Mouse (Mus musculus): ENCODE measurements around the gene Adamtsl3. TPM values are rescaled to one million over a fixed set of nuclear protein-coding genes. Genes with fewer than 3 reads are reported as not detected.

The Adamtsl3 gene
- polyA plus RNA-seq, 1 experiment from 2014 or later = 0.64 TPM

- Histone ChIP-seq H3K27ac (ENCODE audit: low read length) (no peak overlapping the region), H3K9me3 (replicated peaks; ENCODE audit: control insufficient read depth, low read length, poor library complexity, severe bottlenecking) (no peaks in the 10 kb centered on the region), H3K27me3 (ENCODE audit: control insufficient read depth, insufficient read depth, low read depth, low read length) (no peaks in the 10 kb centered on the region), H3K9ac (ENCODE audit: low read depth, low read length) (no peak overlapping the region), H3K4me3 (ENCODE audit: low read depth, low read length) (no peak overlapping the region), H3K36me3 (ENCODE audit: control insufficient read depth, insufficient read depth, low read length) (no peaks in the 10 kb centered on the region), H3K4me1 (ENCODE audit: control insufficient read depth, insufficient read depth, low read length) (no peaks in the 10 kb centered on the region), H3K4me2 (ENCODE audit: low read length) (no peak overlapping the region)
- ATAC-seq = no peak
- WGBS = 83% methylated on average over 2 of the region's 2 CpGs
These were observed 11.2 kb downstream of the Adamtsl3 start for GRCm38 (mm10) chr7:82346706-82347105.

- no peak overlapping the region for H3K9ac ChIP-seq (ENCODE audit: low read depth, low read length)
- no peaks in the 10 kb centered on the region for H3K36me3 ChIP-seq (ENCODE audit: control insufficient read depth, insufficient read depth, low read length)
- H3K4me3 ChIP-seq (ENCODE audit: low read depth, low read length) = no peak overlapping the region
- H3K9me3 ChIP-seq (replicated peaks; ENCODE audit: control insufficient read depth, low read length, poor library complexity, severe bottlenecking) = no peaks in the 10 kb centered on the region
- no peak overlapping the region for H3K4me2 ChIP-seq (ENCODE audit: low read length)
- no peaks in the 10 kb centered on the region for H3K4me1 ChIP-seq (ENCODE audit: control insufficient read depth, insufficient read depth, low read length)
- no peak overlapping the region for H3K27ac ChIP-seq (ENCODE audit: low read length)
- no peak for ATAC-seq
- H3K27me3 ChIP-seq (ENCODE audit: control insufficient read depth, insufficient read depth, low read depth, low read length) = no peaks in the 10 kb centered on the region
- 89% methylated on average over 7 of the region's 7 CpGs for WGBS
These were observed 14.3 kb downstream of the Adamtsl3 start for GRCm38 (mm10) chr7:82349796-82350195.

GRCm38 (mm10) chr7:82350421-82350820, 14.9 kb downstream of the Adamtsl3 start:
- Histone ChIP-seq H3K36me3 (ENCODE audit: control insufficient read depth, insufficient read depth, low read length) (no peaks in the 10 kb centered on the region), H3K9ac (ENCODE audit: low read depth, low read length) (no peak overlapping the region), H3K9me3 (replicated peaks; ENCODE audit: control insufficient read depth, low read length, poor library complexity, severe bottlenecking) (no peaks in the 10 kb centered on the region), H3K27ac (ENCODE audit: low read length) (no peak overlapping the region), H3K4me2 (ENCODE audit: low read length) (no peak overlapping the region), H3K4me1 (ENCODE audit: control insufficient read depth, insufficient read depth, low read length) (no peaks in the 10 kb centered on the region), H3K27me3 (ENCODE audit: control insufficient read depth, insufficient read depth, low read depth, low read length) (no peaks in the 10 kb centered on the region), H3K4me3 (ENCODE audit: low read depth, low read length) (no peak overlapping the region)
- no peak for ATAC-seq
- 83% methylated on average over 3 of the region's 3 CpGs for WGBS

- 90% methylated on average over 5 of the region's 5 CpGs for WGBS
- H3K9ac ChIP-seq (ENCODE audit: low read depth, low read length) = no peak overlapping the region
- no peak overlapping the region for H3K4me3 ChIP-seq (ENCODE audit: low read depth, low read length)
- no peaks in the 10 kb centered on the region for H3K36me3 ChIP-seq (ENCODE audit: control insufficient read depth, insufficient read depth, low read length)
- H3K4me1 ChIP-seq (ENCODE audit: control insufficient read depth, insufficient read depth, low read length) = no peaks in the 10 kb centered on the region
- ATAC-seq = no peak
- no peak overlapping the region for H3K4me2 ChIP-seq (ENCODE audit: low read length)
- no peaks in the 10 kb centered on the region for H3K9me3 ChIP-seq (replicated peaks; ENCODE audit: control insufficient read depth, low read length, poor library complexity, severe bottlenecking)
- no peak overlapping the region for H3K27ac ChIP-seq (ENCODE audit: low read length)
- H3K27me3 ChIP-seq (ENCODE audit: control insufficient read depth, insufficient read depth, low read depth, low read length) = no peaks in the 10 kb centered on the region
These were observed 23.7 kb downstream of the Adamtsl3 start for GRCm38 (mm10) chr7:82359146-82359545.

GRCm38 (mm10) chr7:82359674-82360073, 24.2 kb downstream of the Adamtsl3 start:
- H3K27ac ChIP-seq (ENCODE audit: low read length) = no peak overlapping the region
- no peak overlapping the region for H3K4me2 ChIP-seq (ENCODE audit: low read length)
- H3K4me1 ChIP-seq (ENCODE audit: control insufficient read depth, insufficient read depth, low read length) = no peaks in the 10 kb centered on the region
- no peak overlapping the region for H3K9ac ChIP-seq (ENCODE audit: low read depth, low read length)
- H3K27me3 ChIP-seq (ENCODE audit: control insufficient read depth, insufficient read depth, low read depth, low read length) = no peaks in the 10 kb centered on the region
- no peaks in the 10 kb centered on the region for H3K9me3 ChIP-seq (replicated peaks; ENCODE audit: control insufficient read depth, low read length, poor library complexity, severe bottlenecking)
- H3K4me3 ChIP-seq (ENCODE audit: low read depth, low read length) = no peak overlapping the region
- no peaks in the 10 kb centered on the region for H3K36me3 ChIP-seq (ENCODE audit: control insufficient read depth, insufficient read depth, low read length)
- ATAC-seq = no peak
- WGBS = 55% methylated on average over 5 of the region's 5 CpGs

GRCm38 (mm10) chr7:82360186-82360585, 24.7 kb downstream of the Adamtsl3 start:
- H3K9ac ChIP-seq (ENCODE audit: low read depth, low read length) = no peak overlapping the region
- H3K4me1 ChIP-seq (ENCODE audit: control insufficient read depth, insufficient read depth, low read length) = no peaks in the 10 kb centered on the region
- H3K4me2 ChIP-seq (ENCODE audit: low read length) = no peak overlapping the region
- no peaks in the 10 kb centered on the region for H3K9me3 ChIP-seq (replicated peaks; ENCODE audit: control insufficient read depth, low read length, poor library complexity, severe bottlenecking)
- no peak overlapping the region for H3K4me3 ChIP-seq (ENCODE audit: low read depth, low read length)
- no peak for ATAC-seq
- no peak overlapping the region for H3K27ac ChIP-seq (ENCODE audit: low read length)
- WGBS = 88% methylated on average over 4 of the region's 4 CpGs
- no peaks in the 10 kb centered on the region for H3K27me3 ChIP-seq (ENCODE audit: control insufficient read depth, insufficient read depth, low read depth, low read length)
- no peaks in the 10 kb centered on the region for H3K36me3 ChIP-seq (ENCODE audit: control insufficient read depth, insufficient read depth, low read length)

- H3K9me3 ChIP-seq (replicated peaks; ENCODE audit: control insufficient read depth, low read length, poor library complexity, severe bottlenecking) = no peaks in the 10 kb centered on the region
- H3K27ac ChIP-seq (ENCODE audit: low read length) = no peak overlapping the region
- no peak overlapping the region for H3K4me2 ChIP-seq (ENCODE audit: low read length)
- WGBS = 85% methylated on average over 5 of the region's 5 CpGs
- no peaks in the 10 kb centered on the region for H3K4me1 ChIP-seq (ENCODE audit: control insufficient read depth, insufficient read depth, low read length)
- H3K27me3 ChIP-seq (ENCODE audit: control insufficient read depth, insufficient read depth, low read depth, low read length) = no peaks in the 10 kb centered on the region
- H3K36me3 ChIP-seq (ENCODE audit: control insufficient read depth, insufficient read depth, low read length) = no peaks in the 10 kb centered on the region
- H3K4me3 ChIP-seq (ENCODE audit: low read depth, low read length) = no peak overlapping the region
- H3K9ac ChIP-seq (ENCODE audit: low read depth, low read length) = no peak overlapping the region
- no peak for ATAC-seq
These were observed 25.6 kb downstream of the Adamtsl3 start for GRCm38 (mm10) chr7:82361127-82361526.

GRCm38 (mm10) chr7:82364567-82364966, 29.1 kb downstream of the Adamtsl3 start:
- Histone ChIP-seq H3K4me2 (ENCODE audit: low read length) (no peak overlapping the region), H3K4me1 (ENCODE audit: control insufficient read depth, insufficient read depth, low read length) (no peaks in the 10 kb centered on the region), H3K9me3 (replicated peaks; ENCODE audit: control insufficient read depth, low read length, poor library complexity, severe bottlenecking) (no peaks in the 10 kb centered on the region), H3K4me3 (ENCODE audit: low read depth, low read length) (no peak overlapping the region), H3K36me3 (ENCODE audit: control insufficient read depth, insufficient read depth, low read length) (no peaks in the 10 kb centered on the region), H3K27ac (ENCODE audit: low read length) (no peak overlapping the region), H3K27me3 (ENCODE audit: control insufficient read depth, insufficient read depth, low read depth, low read length) (no peaks in the 10 kb centered on the region), H3K9ac (ENCODE audit: low read depth, low read length) (no peak overlapping the region)
- 88% methylated on average over 3 of the region's 3 CpGs for WGBS
- no peak for ATAC-seq

GRCm38 (mm10) chr7:82366056-82366455, 30.6 kb downstream of the Adamtsl3 start:
- Histone ChIP-seq H3K9ac (ENCODE audit: low read depth, low read length) (no peak overlapping the region), H3K27ac (ENCODE audit: low read length) (no peak overlapping the region), H3K36me3 (ENCODE audit: control insufficient read depth, insufficient read depth, low read length) (no peaks in the 10 kb centered on the region), H3K4me2 (ENCODE audit: low read length) (no peak overlapping the region), H3K27me3 (ENCODE audit: control insufficient read depth, insufficient read depth, low read depth, low read length) (no peaks in the 10 kb centered on the region), H3K4me3 (ENCODE audit: low read depth, low read length) (no peak overlapping the region), H3K9me3 (replicated peaks; ENCODE audit: control insufficient read depth, low read length, poor library complexity, severe bottlenecking) (no peaks in the 10 kb centered on the region), H3K4me1 (ENCODE audit: control insufficient read depth, insufficient read depth, low read length) (no peaks in the 10 kb centered on the region)
- ATAC-seq = no peak
- WGBS = 83% methylated on average over 4 of the region's 4 CpGs

GRCm38 (mm10) chr7:82366471-82366870, 31.0 kb downstream of the Adamtsl3 start:
- H3K36me3 ChIP-seq (ENCODE audit: control insufficient read depth, insufficient read depth, low read length) = no peaks in the 10 kb centered on the region
- no peak overlapping the region for H3K4me3 ChIP-seq (ENCODE audit: low read depth, low read length)
- H3K9me3 ChIP-seq (replicated peaks; ENCODE audit: control insufficient read depth, low read length, poor library complexity, severe bottlenecking) = no peaks in the 10 kb centered on the region
- no peak overlapping the region for H3K4me2 ChIP-seq (ENCODE audit: low read length)
- ATAC-seq = no peak
- no peak overlapping the region for H3K27ac ChIP-seq (ENCODE audit: low read length)
- WGBS = 85% methylated on average over 5 of the region's 5 CpGs
- H3K4me1 ChIP-seq (ENCODE audit: control insufficient read depth, insufficient read depth, low read length) = no peaks in the 10 kb centered on the region
- H3K9ac ChIP-seq (ENCODE audit: low read depth, low read length) = no peak overlapping the region
- no peaks in the 10 kb centered on the region for H3K27me3 ChIP-seq (ENCODE audit: control insufficient read depth, insufficient read depth, low read depth, low read length)
